Mouse (Mus musculus): ENCODE measurements around the gene Gm4924. TPM values are rescaled to one million over a fixed set of nuclear protein-coding genes. Genes with fewer than 3 reads are reported as not detected.

The Gm4924 gene
- polyA plus RNA-seq (2012; fragmentation: generic; extraction: Trizol) = 1.8 TPM
- long read RNA-seq, experiment 1, partial matches to known transcripts = 0 of 6 reads
- long read RNA-seq, experiment 1, other reads (novel, unspliced or antisense) = 5 of 6 reads
- long read RNA-seq, experiment 2, transcript Gm4924-203 (4 exons, 3,330 nt) = major isoform, 28 of 42 reads
- long read RNA-seq, experiment 2, partial matches to known transcripts = 1 of 42 reads
- long read RNA-seq, experiment 2, other reads (novel, unspliced or antisense) = 9 of 42 reads

DNA sequence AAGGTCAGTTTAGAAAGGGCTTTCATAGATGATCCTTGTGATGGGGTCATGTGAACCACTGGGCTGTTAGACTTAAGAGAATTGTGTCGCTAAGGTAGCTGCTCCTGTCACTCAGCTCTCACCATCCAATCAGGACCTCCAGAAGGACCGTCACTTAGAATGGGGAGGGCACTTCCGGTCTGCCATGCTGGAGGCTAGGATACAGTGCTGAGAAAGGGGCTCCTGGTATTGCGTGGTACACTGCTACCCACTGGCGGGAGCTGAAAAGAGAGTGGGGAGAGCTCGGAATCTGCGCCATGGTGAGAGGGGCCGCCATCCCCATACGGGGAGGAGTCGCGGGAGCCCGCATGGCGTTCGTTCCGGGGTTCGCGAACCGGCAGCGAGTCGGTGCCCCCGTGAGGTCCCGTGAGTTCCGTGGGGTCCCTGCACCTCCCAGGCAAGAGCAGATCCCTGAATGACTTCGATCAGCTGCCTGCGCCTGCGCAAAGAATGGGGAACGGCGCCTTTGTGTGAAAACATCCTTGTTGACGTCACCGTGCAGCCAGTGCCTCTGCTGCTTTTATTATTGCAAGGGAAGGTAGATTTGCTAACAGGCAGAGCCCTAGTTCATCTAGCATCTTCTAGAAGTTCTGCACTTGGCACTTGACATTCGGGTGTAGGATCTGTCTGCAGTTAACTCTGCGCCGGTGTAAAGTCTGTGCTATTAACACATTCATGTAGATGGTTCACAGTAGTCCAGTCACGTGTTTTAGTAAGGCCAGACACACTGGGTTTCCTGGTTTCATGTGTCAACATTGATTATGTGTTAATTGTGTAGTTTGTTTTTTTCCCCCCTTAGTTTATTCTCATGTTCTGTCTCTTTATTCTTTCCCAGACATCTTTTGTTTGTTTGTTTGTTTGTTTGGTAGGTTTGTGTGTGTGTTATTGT, at the start of gene Gm4924:
Gm4924 (plus strand) TSS at position 173 of the 928 bp plus-strand sequence.
- Histone ChIP-seq H3ac (ENCODE audit: control insufficient read depth, insufficient read length, low read depth) (peak within 1 kb of the TSS; percentile 92), H3K36me3 (ENCODE audit: control insufficient read depth, insufficient read depth) (no peaks in the 10 kb centered on the region)
- peak; percentile 85 for TF ChIP-seq USF1 (IDR thresholded peaks at IDR 0.05; ENCODE audit: low read depth)
- no peak for TF ChIP-seq CEBPB (IDR thresholded peaks at IDR 0.05; ENCODE audit: low read depth)
- TF ChIP-seq MAX (IDR thresholded peaks at IDR 0.05) = peak; percentile 19
- TF ChIP-seq CTCF (IDR thresholded peaks at IDR 0.05; ENCODE audit: control insufficient read depth, insufficient read depth, insufficient read length) = no peak

DNA sequence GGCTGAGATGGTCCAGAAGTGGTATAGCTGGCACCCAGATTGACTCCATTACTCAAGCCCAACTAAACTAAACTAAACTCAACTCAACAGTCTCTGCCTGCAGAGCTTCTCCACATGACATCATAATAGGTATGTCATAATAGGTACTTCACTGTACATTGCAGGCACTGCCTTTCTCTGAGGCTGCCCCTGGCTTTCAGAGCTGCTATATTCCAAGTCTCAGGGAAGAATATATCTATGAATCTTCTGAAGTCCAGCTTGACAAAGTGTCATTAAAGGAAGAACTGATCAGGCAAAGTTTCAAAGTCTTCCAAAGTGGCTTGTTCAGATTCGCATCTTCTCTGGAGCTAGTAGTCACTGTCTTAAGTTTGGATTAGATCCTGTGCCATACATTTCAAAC, 37.6 kb upstream of the Gm4924 start, which contains the start of gene 4932415D10Rik:
4932415D10Rik (minus strand) TSS at position 101 of the 400 bp plus-strand sequence.
- Histone ChIP-seq H3K79me2 (ENCODE audit: control insufficient read depth, insufficient read depth) (no peaks in the 10 kb centered on the region), H3K4me3 (ENCODE audit: insufficient read depth, poor library complexity, severe bottlenecking) (no peak within 1 kb of the TSS), H3K27me3 (ENCODE audit: control insufficient read depth, insufficient read depth, insufficient read length) (no peaks in the 10 kb centered on the region), H3K79me3 (ENCODE audit: low read depth) (no peaks in the 10 kb centered on the region), H3K36me3 (ENCODE audit: control insufficient read depth, insufficient read depth) (no peaks in the 10 kb centered on the region), H3ac (ENCODE audit: control insufficient read depth, insufficient read length, low read depth) (no peak within 1 kb of the TSS)
- TF ChIP-seq MAX (IDR thresholded peaks at IDR 0.05) (no peak), CEBPB (IDR thresholded peaks at IDR 0.05; ENCODE audit: low read depth) (no peak), FOSL1 (IDR thresholded peaks at IDR 0.05; ENCODE audit: insufficient read depth, low read length, poor library complexity, severe bottlenecking) (no peak), USF1 (IDR thresholded peaks at IDR 0.05; ENCODE audit: low read depth) (no peak)

More for the DNA sequence above, at the start of gene Gm4924:
- Histone ChIP-seq H3K79me3 (ENCODE audit: low read depth) (peaks cover 18% of the 10 kb centered on the region), H3K27me3 (ENCODE audit: control insufficient read depth, insufficient read depth, insufficient read length) (no peaks in the 10 kb centered on the region), H3K79me2 (ENCODE audit: control insufficient read depth, insufficient read depth) (peaks cover 40% of the 10 kb centered on the region), H3K4me3 (ENCODE audit: insufficient read depth, poor library complexity, severe bottlenecking) (peak within 1 kb of the TSS; percentile 56)

- Histone ChIP-seq H3ac (ENCODE audit: control insufficient read depth, insufficient read length, low read depth) (no peak overlapping the region), H3K36me3 (ENCODE audit: control insufficient read depth, insufficient read depth) (no peaks in the 10 kb centered on the region), H3K79me3 (ENCODE audit: low read depth) (no peaks in the 10 kb centered on the region), H3K4me3 (ENCODE audit: insufficient read depth, poor library complexity, severe bottlenecking) (no peak overlapping the region), H3K79me2 (ENCODE audit: control insufficient read depth, insufficient read depth) (no peaks in the 10 kb centered on the region), H3K27me3 (ENCODE audit: control insufficient read depth, insufficient read depth, insufficient read length) (no peaks in the 10 kb centered on the region)
- TF ChIP-seq CEBPB (IDR thresholded peaks at IDR 0.05; ENCODE audit: low read depth) (no peak), MYOD1 (IDR thresholded peaks at IDR 0.05; ENCODE audit: control insufficient read depth, insufficient read length, low read depth) (no peak), MAX (IDR thresholded peaks at IDR 0.05) (no peak), CTCF (IDR thresholded peaks at IDR 0.05; ENCODE audit: control insufficient read depth, insufficient read depth, insufficient read length) (no peak), MYOG (IDR thresholded peaks at IDR 0.05; ENCODE audit: control insufficient read depth, extremely low read depth, insufficient read length) (no peak), USF1 (IDR thresholded peaks at IDR 0.05; ENCODE audit: low read depth) (no peak), FOSL1 (IDR thresholded peaks at IDR 0.05; ENCODE audit: insufficient read depth, low read length, poor library complexity, severe bottlenecking) (no peak)
Measured at GRCm38 (mm10) chr10:82320134-82320533, 33.9 kb upstream of the Gm4924 start.

DNA sequence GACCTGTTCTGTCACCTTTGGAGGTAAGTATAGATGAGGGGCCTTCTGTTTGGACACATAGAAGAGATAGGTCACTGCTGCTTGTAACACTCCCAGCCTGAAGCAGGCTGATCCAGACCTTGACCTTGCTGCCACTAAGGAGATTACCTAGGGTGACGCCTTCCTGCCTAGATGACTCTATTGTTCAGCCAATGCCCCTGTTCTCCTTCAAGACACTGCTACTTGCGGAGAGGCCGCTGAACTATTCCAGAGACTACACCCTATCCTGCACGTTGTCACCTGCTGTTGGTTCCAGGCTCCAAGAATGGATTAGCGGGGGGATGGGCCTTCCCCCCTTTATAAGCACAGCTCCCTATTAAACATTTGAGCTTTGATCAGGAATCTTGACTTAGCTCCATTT, 24.2 kb upstream of the Gm4924 start:
- Histone ChIP-seq H3K4me3 (ENCODE audit: insufficient read depth, poor library complexity, severe bottlenecking) (no peak overlapping the region), H3K79me3 (ENCODE audit: low read depth) (no peaks in the 10 kb centered on the region)
- TF ChIP-seq USF1 (IDR thresholded peaks at IDR 0.05; ENCODE audit: low read depth) = no peak
- TF ChIP-seq MYOD1 (IDR thresholded peaks at IDR 0.05; ENCODE audit: control insufficient read depth, insufficient read length, low read depth) = no peak
- TF ChIP-seq CEBPB (IDR thresholded peaks at IDR 0.05; ENCODE audit: low read depth) = no peak

GRCm38 (mm10) chr10:82355401-82355800, 1.3 kb downstream of the Gm4924 start:
- TF ChIP-seq MAX (IDR thresholded peaks at IDR 0.05) = no peak
- TF ChIP-seq FOSL1 (IDR thresholded peaks at IDR 0.05; ENCODE audit: insufficient read depth, low read length, poor library complexity, severe bottlenecking) = no peak
- no peak for TF ChIP-seq CEBPB (IDR thresholded peaks at IDR 0.05; ENCODE audit: low read depth)
- TF ChIP-seq CTCF (IDR thresholded peaks at IDR 0.05; ENCODE audit: control insufficient read depth, insufficient read depth, insufficient read length) = no peak
- no peak for TF ChIP-seq MYOD1 (IDR thresholded peaks at IDR 0.05; ENCODE audit: control insufficient read depth, insufficient read length, low read depth)
- no peak for TF ChIP-seq USF1 (IDR thresholded peaks at IDR 0.05; ENCODE audit: low read depth)
- no peak for TF ChIP-seq MYOG (IDR thresholded peaks at IDR 0.05; ENCODE audit: control insufficient read depth, extremely low read depth, insufficient read length)
- H3K27me3 ChIP-seq (ENCODE audit: control insufficient read depth, insufficient read depth, insufficient read length) = no peaks in the 10 kb centered on the region
- H3K4me3 ChIP-seq (ENCODE audit: insufficient read depth, poor library complexity, severe bottlenecking) = no peak overlapping the region

More for the DNA sequence above, 24.2 kb upstream of the Gm4924 start:
- Histone ChIP-seq H3ac (ENCODE audit: control insufficient read depth, insufficient read length, low read depth) (no peak overlapping the region), H3K79me2 (ENCODE audit: control insufficient read depth, insufficient read depth) (no peaks in the 10 kb centered on the region), H3K36me3 (ENCODE audit: control insufficient read depth, insufficient read depth) (no peaks in the 10 kb centered on the region), H3K27me3 (ENCODE audit: control insufficient read depth, insufficient read depth, insufficient read length) (no peaks in the 10 kb centered on the region)

More at GRCm38 (mm10) chr10:82355401-82355800, 1.3 kb downstream of the Gm4924 start:
- Histone ChIP-seq H3K79me3 (ENCODE audit: low read depth) (peaks cover 20% of the 10 kb centered on the region), H3K36me3 (ENCODE audit: control insufficient read depth, insufficient read depth) (no peaks in the 10 kb centered on the region), H3ac (ENCODE audit: control insufficient read depth, insufficient read length, low read depth) (no peak overlapping the region), H3K79me2 (ENCODE audit: control insufficient read depth, insufficient read depth) (peaks cover 44% of the 10 kb centered on the region)

All from C2C12 (cell line).